Mouse (Mus musculus) lung, adult 2 months (tissue): ENCODE data around the gene Prkcsh.

ENCODE experiments used
- CTCF ChIP-seq: fragments of 200-500 bp; IDR thresholded peaks from 2 replicates; pipeline ENCODE4 v1.5.1; 2011; ENCODE audit warnings: mild to moderate bottlenecking, low read length, control low read depth; ENCODE audit not compliant: insufficient read depth
- POLR2A ChIP-seq: fragments of 200-500 bp; IDR thresholded peaks from 2 replicates; pipeline ENCODE4 v1.6.1; 2011; ENCODE audit warnings: low read depth, mild to moderate bottlenecking, control low read depth, low read length, borderline replicate concordance; ENCODE audit errors: extremely low read depth

- no peak for TF ChIP-seq CTCF
- TF ChIP-seq POLR2A, result no peak
These were observed 553 bp downstream of the Prkcsh start for GRCm38 (mm10) chr9:22003163-22003554.
